Mouse (Mus musculus): Measurements from ENCODE around the gene Pmm2. TPM values are rescaled to one million over a fixed set of nuclear protein-coding genes. Genes with fewer than 3 reads are reported as not detected.

The Pmm2 gene
- polyA plus RNA-seq, 1 experiment from 2014 or later, result 53.2 TPM

GRCm38 (mm10) chr16:8658764-8659163 is 21.3 kb downstream of the Pmm2 start:
- H3K36me3 ChIP-seq, result peaks cover 31% of the 10 kb centered on the region
- H3K9ac ChIP-seq, result no peak overlapping the region
- no peaks in the 10 kb centered on the region for H3K4me1 ChIP-seq
- ATAC-seq (ENCODE audit: borderline replicate concordance, extremely low read depth, low FRiP score, low TSS enrichment), result no peak
- no peak overlapping the region for H3K4me2 ChIP-seq
- no peak overlapping the region for H3K27ac ChIP-seq
- H3K9me3 ChIP-seq, result no peaks in the 10 kb centered on the region
- no peak overlapping the region for H3K4me3 ChIP-seq
- H3K27me3 ChIP-seq, result no peaks in the 10 kb centered on the region
- 87% methylated on average over 4 of the region's 4 CpGs for WGBS

- ATAC-seq (ENCODE audit: borderline replicate concordance, extremely low read depth, low FRiP score, low TSS enrichment), result no peak
Observed at GRCm38 (mm10) chr16:8663022-8663421, 25.5 kb downstream of the Pmm2 start.

GRCm38 (mm10) chr16:8663606-8664539 is 26.4 kb downstream of the Pmm2 start:
- Histone ChIP-seq H3K4me3 (no peak overlapping the region), H3K9me3 (no peaks in the 10 kb centered on the region), H3K27ac (no peak overlapping the region), H3K27me3 (no peaks in the 10 kb centered on the region), H3K4me1 (peaks cover 40% of the 10 kb centered on the region), H3K36me3 (peaks cover 19% of the 10 kb centered on the region), H3K9ac (no peak overlapping the region), H3K4me2 (no peak overlapping the region)
- WGBS, result 83% methylated on average over 24 of the region's 24 CpGs
- no peak for ATAC-seq (ENCODE audit: borderline replicate concordance, extremely low read depth, low FRiP score, low TSS enrichment)

More at GRCm38 (mm10) chr16:8663022-8663421, 25.5 kb downstream of the Pmm2 start:
- peak overlapping the region; percentile 37; the same call in 1 of the 2 replicates for H3K27ac ChIP-seq
- H3K4me3 ChIP-seq, result no peak overlapping the region
- 71% methylated on average over 2 of the region's 2 CpGs for WGBS
- no peak overlapping the region for H3K9ac ChIP-seq
- no peak overlapping the region for H3K4me2 ChIP-seq
- peaks cover 33% of the 10 kb centered on the region for H3K4me1 ChIP-seq
- peaks cover 19% of the 10 kb centered on the region for H3K36me3 ChIP-seq
- no peaks in the 10 kb centered on the region for H3K9me3 ChIP-seq
- no peaks in the 10 kb centered on the region for H3K27me3 ChIP-seq

GRCm38 (mm10) chr16:8665367-8665766 is 27.9 kb downstream of the Pmm2 start:
- Histone ChIP-seq H3K4me2 (no peak overlapping the region), H3K36me3 (peaks cover 7% of the 10 kb centered on the region; the same call in 1 of the 2 replicates), H3K9me3 (no peaks in the 10 kb centered on the region), H3K27me3 (no peaks in the 10 kb centered on the region), H3K4me1 (peaks cover 54% of the 10 kb centered on the region), H3K4me3 (no peak overlapping the region), H3K9ac (no peak overlapping the region), H3K27ac (peak overlapping the region; percentile 53; the same call in 1 of the 2 replicates)
- 63% methylated on average over 5 of the region's 5 CpGs for WGBS
- ATAC-seq (ENCODE audit: borderline replicate concordance, extremely low read depth, low FRiP score, low TSS enrichment), result peak; percentile 8; the same call in 1 of the 2 replicates

GRCm38 (mm10) chr16:8666452-8666851 is 29.0 kb downstream of the Pmm2 start:
- Histone ChIP-seq H3K4me1 (peaks cover 61% of the 10 kb centered on the region), H3K27ac (0 out of 2 replicates have a peak overlapping the region, but pooled peaks have one; percentile 21), H3K36me3 (peaks cover 7% of the 10 kb centered on the region; the same call in 1 of the 2 replicates), H3K9ac (no peak overlapping the region), H3K4me2 (no peak overlapping the region), H3K27me3 (no peaks in the 10 kb centered on the region), H3K9me3 (no peaks in the 10 kb centered on the region), H3K4me3 (no peak overlapping the region)
- 35% methylated on average over 2 of the region's 2 CpGs for WGBS
- ATAC-seq (ENCODE audit: borderline replicate concordance, extremely low read depth, low FRiP score, low TSS enrichment), result no peak

- no peaks in the 10 kb centered on the region for H3K9me3 ChIP-seq
- peaks cover 61% of the 10 kb centered on the region for H3K4me1 ChIP-seq
- no peak overlapping the region for H3K4me3 ChIP-seq
- no peak overlapping the region for H3K9ac ChIP-seq
- H3K4me2 ChIP-seq, result 0 out of 2 replicates have a peak overlapping the region, but pooled peaks have one; percentile 4
- no peak overlapping the region for H3K27ac ChIP-seq
- no peak for ATAC-seq (ENCODE audit: borderline replicate concordance, extremely low read depth, low FRiP score, low TSS enrichment)
- peaks cover 7% of the 10 kb centered on the region; the same call in 1 of the 2 replicates for H3K36me3 ChIP-seq
- 66% methylated on average over 7 of the region's 7 CpGs for WGBS
- no peaks in the 10 kb centered on the region for H3K27me3 ChIP-seq
Observed at GRCm38 (mm10) chr16:8667261-8667660, 29.8 kb downstream of the Pmm2 start.

GRCm38 (mm10) chr16:8667814-8668213 is 30.3 kb downstream of the Pmm2 start:
- H3K4me2 ChIP-seq, result no peak overlapping the region
- no peak overlapping the region for H3K9ac ChIP-seq
- ATAC-seq (ENCODE audit: borderline replicate concordance, extremely low read depth, low FRiP score, low TSS enrichment), result no peak
- peaks cover 3% of the 10 kb centered on the region; the same call in 1 of the 2 replicates for H3K36me3 ChIP-seq
- H3K4me1 ChIP-seq, result peaks cover 61% of the 10 kb centered on the region
- WGBS, result 67% methylated on average over 4 of the region's 4 CpGs
- no peak overlapping the region for H3K27ac ChIP-seq
- H3K9me3 ChIP-seq, result no peaks in the 10 kb centered on the region
- H3K4me3 ChIP-seq, result no peak overlapping the region
- no peaks in the 10 kb centered on the region for H3K27me3 ChIP-seq

GRCm38 (mm10) chr16:8668386-8668785 is 30.9 kb downstream of the Pmm2 start:
- no peaks in the 10 kb centered on the region for H3K9me3 ChIP-seq
- no peak for ATAC-seq (ENCODE audit: borderline replicate concordance, extremely low read depth, low FRiP score, low TSS enrichment)
- H3K4me1 ChIP-seq, result peaks cover 61% of the 10 kb centered on the region
- WGBS, result 65% methylated on average over 2 of the region's 2 CpGs
- H3K9ac ChIP-seq, result no peak overlapping the region
- H3K4me2 ChIP-seq, result no peak overlapping the region
- H3K27me3 ChIP-seq, result no peaks in the 10 kb centered on the region
- no peak overlapping the region for H3K4me3 ChIP-seq
- peaks cover 3% of the 10 kb centered on the region; the same call in 1 of the 2 replicates for H3K36me3 ChIP-seq
- no peak overlapping the region for H3K27ac ChIP-seq

GRCm38 (mm10) chr16:8669432-8669831 is 32.0 kb downstream of the Pmm2 start:
- H3K4me3 ChIP-seq, result peak overlapping the region; percentile 6; the same call in 1 of the 2 replicates
- no peak for ATAC-seq (ENCODE audit: borderline replicate concordance, extremely low read depth, low FRiP score, low TSS enrichment)
- H3K36me3 ChIP-seq, result no peaks in the 10 kb centered on the region
- no peaks in the 10 kb centered on the region for H3K27me3 ChIP-seq
- no peaks in the 10 kb centered on the region for H3K9me3 ChIP-seq
- H3K27ac ChIP-seq, result no peak overlapping the region
- H3K4me2 ChIP-seq, result peak overlapping the region; percentile 85
- H3K9ac ChIP-seq, result no peak overlapping the region
- WGBS, result 62% methylated on average over 5 of the region's 5 CpGs
- H3K4me1 ChIP-seq, result peaks cover 61% of the 10 kb centered on the region

- peak overlapping the region; percentile 88; the same call in 1 of the 2 replicates for H3K27ac ChIP-seq
- no peaks in the 10 kb centered on the region; the same call in 1 of the 2 replicates for H3K27me3 ChIP-seq
- WGBS, result 11% methylated on average over 12 of the region's 15 CpGs
- peak overlapping the region; percentile 85 for H3K4me2 ChIP-seq
- no peaks in the 10 kb centered on the region for H3K9me3 ChIP-seq
- peaks cover 55% of the 10 kb centered on the region for H3K4me1 ChIP-seq
- ATAC-seq (ENCODE audit: borderline replicate concordance, extremely low read depth, low FRiP score, low TSS enrichment), result no peak
- peak overlapping the region; percentile 77 for H3K4me3 ChIP-seq
- peak overlapping the region; percentile 55 for H3K9ac ChIP-seq
- no peaks in the 10 kb centered on the region for H3K36me3 ChIP-seq
Observed at GRCm38 (mm10) chr16:8670041-8671035, 32.9 kb downstream of the Pmm2 start.
